Mouse (Mus musculus) midbrain, embryonic 16.5 days (tissue): ENCODE measurements at regions not wholly inside any gene's neighbourhood (a gene's known extent, or its start where the extent isn't known, plus 50 kb on each side); places are given as distances from the start of the nearest gene placed in this dataset.

Source experiments
- ATAC-seq: fragments of 200-750 bp; cut with Nextera tagmentation; 2 replicates; pipeline ENCODE4 v1.8.0; 2017; ENCODE audit warnings: moderate TSS enrichment
- H3K27ac ChIP-seq: fragments of 300-500 bp; sonication (generic); 2 replicates; pipeline ENCODE4 v1.5.1; 2014; ENCODE audit warnings: mild to moderate bottlenecking, low read length, mixed read lengths
- H3K27me3 ChIP-seq: fragments of 300-500 bp; sonication (generic); 2 replicates; pipeline ENCODE4 v1.6.1; 2014; ENCODE audit warnings: low read depth, low read length, mixed read lengths; ENCODE audit not compliant: control insufficient read depth, insufficient read depth
- H3K36me3 ChIP-seq: fragments of 300-500 bp; sonication (generic); 2 replicates; pipeline ENCODE4 v1.6.1; 2014; ENCODE audit warnings: mild to moderate bottlenecking, low read length, moderate library complexity, mixed read lengths; ENCODE audit not compliant: control insufficient read depth, insufficient read depth
- H3K4me1 ChIP-seq: fragments of 300-500 bp; sonication (generic); 2 replicates; pipeline ENCODE4 v1.6.1; 2014; ENCODE audit warnings: mild to moderate bottlenecking, low read length, mixed read lengths; ENCODE audit not compliant: control insufficient read depth, insufficient read depth
- H3K4me2 ChIP-seq: fragments of 300-500 bp; sonication (generic); 2 replicates; pipeline ENCODE4 v1.6.1; 2014; ENCODE audit warnings: mild to moderate bottlenecking, low read length, mixed read lengths
- H3K4me3 ChIP-seq: fragments of 300-500 bp; sonication (generic); 2 replicates; pipeline ENCODE4 v1.5.1; 2014; ENCODE audit warnings: low read depth, mild to moderate bottlenecking, low read length, moderate library complexity, mixed read lengths
- H3K9ac ChIP-seq: fragments of 300-500 bp; sonication (generic); 2 replicates; pipeline ENCODE4 v1.6.1; 2014; ENCODE audit warnings: low read depth, low read length, mixed read lengths
- H3K9me3 ChIP-seq: fragments of 300-500 bp; sonication (generic); replicated peaks from 2 replicates; pipeline ENCODE4 v1.6.1; 2014; ENCODE audit warnings: mild to moderate bottlenecking, low read length, mixed read lengths; ENCODE audit not compliant: control insufficient read depth, poor library complexity, severe bottlenecking
- WGBS: fragments of 180-500 bp; shearing (Covaris S2); extraction: QIAGEN DNeasy Blood & Tissue Kit; methylation state at CpG from one replicate; pipeline ENCODE4 v1.1.7; 2014; 5-methylcytosine and 5-hydroxymethylcytosine counted together

- no peak for ATAC-seq
- Histone ChIP-seq H3K4me2 (no peak overlapping the region), H3K27me3 (no peaks in the 10 kb centered on the region), H3K9me3 (no peaks in the 10 kb centered on the region), H3K4me1 (no peaks in the 10 kb centered on the region), H3K27ac (no peak overlapping the region), H3K36me3 (no peaks in the 10 kb centered on the region), H3K9ac (no peak overlapping the region), H3K4me3 (no peak overlapping the region)
- WGBS: 86% methylated on average over 10 of the region's 10 CpGs
Measured at GRCm38 (mm10) chr5:119592891-119593290, 77.6 kb upstream of the Tbx3 start.

- H3K4me1 ChIP-seq: no peaks in the 10 kb centered on the region
- no peak for ATAC-seq
- no peak overlapping the region for H3K27ac ChIP-seq
- H3K4me2 ChIP-seq: no peak overlapping the region
- H3K9ac ChIP-seq: no peak overlapping the region
- WGBS: 89% methylated on average over 8 of the region's 8 CpGs
- no peaks in the 10 kb centered on the region for H3K36me3 ChIP-seq
- H3K4me3 ChIP-seq: no peak overlapping the region
- H3K27me3 ChIP-seq: no peaks in the 10 kb centered on the region
- no peaks in the 10 kb centered on the region for H3K9me3 ChIP-seq
Measured at GRCm38 (mm10) chr5:119594541-119594940, 75.9 kb upstream of the Tbx3 start.

GRCm38 (mm10) chr5:119596295-119596993 is 74.0 kb upstream of the Tbx3 start:
- 91% methylated on average over 19 of the region's 19 CpGs for WGBS
- no peaks in the 10 kb centered on the region for H3K36me3 ChIP-seq
- H3K4me1 ChIP-seq: no peaks in the 10 kb centered on the region
- no peak overlapping the region for H3K9ac ChIP-seq
- no peak for ATAC-seq
- no peak overlapping the region for H3K4me2 ChIP-seq
- H3K4me3 ChIP-seq: no peak overlapping the region
- no peaks in the 10 kb centered on the region for H3K27me3 ChIP-seq
- no peaks in the 10 kb centered on the region for H3K9me3 ChIP-seq
- no peak overlapping the region for H3K27ac ChIP-seq

DNA sequence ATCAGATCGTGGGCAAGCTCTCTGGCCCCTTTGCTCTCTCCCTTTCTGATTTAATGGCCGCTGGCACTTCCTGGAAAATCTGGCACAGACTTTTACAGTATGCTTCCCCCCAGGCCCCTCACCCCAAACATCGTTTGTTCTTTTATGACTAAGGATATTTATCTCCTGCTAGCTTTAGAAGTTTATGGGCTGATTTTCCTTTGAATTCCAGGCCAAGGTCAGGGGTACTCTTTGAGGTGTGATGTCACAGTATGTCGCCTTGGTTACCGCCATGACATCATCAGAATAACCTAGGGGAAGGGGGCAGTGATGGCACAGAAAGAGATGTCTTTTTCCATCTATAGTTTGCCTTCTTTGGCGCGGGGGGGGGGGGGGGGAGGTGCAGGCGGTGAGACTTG is 73.5 kb upstream of the Tbx3 start:
- 85% methylated on average over 8 of the region's 8 CpGs for WGBS

DNA sequence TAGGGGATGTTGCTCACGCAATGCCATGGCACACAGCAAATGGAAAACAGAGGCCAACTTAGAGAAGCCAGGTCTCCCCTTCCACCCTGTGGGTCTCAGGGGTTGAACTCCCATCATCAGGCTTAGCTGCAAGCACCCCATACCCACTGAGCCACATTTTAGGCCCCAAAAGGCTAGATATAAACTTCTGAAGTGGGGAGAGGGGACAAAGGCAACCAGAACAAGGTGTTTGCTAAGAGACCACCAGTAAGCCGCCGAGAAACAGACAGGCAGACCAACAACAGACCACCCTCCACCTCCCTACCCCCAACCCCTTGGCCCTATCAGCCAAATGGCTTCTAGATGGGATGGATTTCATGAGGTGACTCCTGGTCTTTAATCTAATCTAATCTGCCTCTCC is 72.9 kb upstream of the Tbx3 start:
- Histone ChIP-seq H3K27ac (no peak overlapping the region), H3K4me3 (no peak overlapping the region), H3K36me3 (no peaks in the 10 kb centered on the region), H3K9ac (no peak overlapping the region), H3K9me3 (no peaks in the 10 kb centered on the region), H3K4me2 (no peak overlapping the region), H3K4me1 (no peaks in the 10 kb centered on the region), H3K27me3 (no peaks in the 10 kb centered on the region)
- ATAC-seq: no peak
- 93% methylated on average over 3 of the region's 3 CpGs for WGBS

More for the DNA sequence above, 73.5 kb upstream of the Tbx3 start:
- H3K9me3 ChIP-seq: no peaks in the 10 kb centered on the region
- no peaks in the 10 kb centered on the region for H3K27me3 ChIP-seq
- no peak for ATAC-seq
- no peak overlapping the region for H3K9ac ChIP-seq
- no peaks in the 10 kb centered on the region for H3K36me3 ChIP-seq
- H3K4me3 ChIP-seq: no peak overlapping the region
- H3K4me2 ChIP-seq: no peak overlapping the region
- H3K4me1 ChIP-seq: no peaks in the 10 kb centered on the region
- no peak overlapping the region for H3K27ac ChIP-seq

DNA sequence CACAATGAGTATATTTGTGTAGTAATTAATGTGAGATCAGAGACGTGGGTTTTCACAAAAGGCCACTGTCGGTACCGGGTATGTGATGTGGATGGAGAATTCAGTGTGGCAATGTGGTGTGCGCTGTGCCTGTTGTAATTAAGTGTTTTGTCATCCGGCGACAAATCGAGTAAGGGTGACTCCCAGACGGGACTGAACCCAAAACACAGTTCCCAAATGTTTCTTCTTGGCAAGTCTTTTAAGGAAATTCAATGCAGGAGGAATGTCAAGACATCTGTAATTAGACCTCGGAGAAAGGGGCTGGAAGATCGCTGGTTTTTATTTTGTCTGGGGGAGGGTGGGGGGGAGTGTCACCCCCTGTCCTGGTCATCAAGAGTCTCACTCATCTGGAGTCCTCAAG is 72.3 kb upstream of the Tbx3 start:
- H3K9me3 ChIP-seq: no peaks in the 10 kb centered on the region
- H3K9ac ChIP-seq: no peak overlapping the region
- no peaks in the 10 kb centered on the region for H3K27me3 ChIP-seq
- no peaks in the 10 kb centered on the region for H3K4me1 ChIP-seq
- H3K36me3 ChIP-seq: no peaks in the 10 kb centered on the region
- no peak overlapping the region for H3K27ac ChIP-seq
- H3K4me3 ChIP-seq: no peak overlapping the region
- ATAC-seq: no peak
- 81% methylated on average over 10 of the region's 10 CpGs for WGBS
- H3K4me2 ChIP-seq: no peak overlapping the region

GRCm38 (mm10) chr5:119601390-119601789 is 69.1 kb upstream of the Tbx3 start:
- no peak overlapping the region for H3K4me3 ChIP-seq
- 95% methylated on average over 5 of the region's 5 CpGs for WGBS
- no peak overlapping the region for H3K9ac ChIP-seq
- H3K4me1 ChIP-seq: no peaks in the 10 kb centered on the region
- no peaks in the 10 kb centered on the region for H3K27me3 ChIP-seq
- no peak overlapping the region for H3K4me2 ChIP-seq
- H3K9me3 ChIP-seq: no peaks in the 10 kb centered on the region
- no peaks in the 10 kb centered on the region for H3K36me3 ChIP-seq
- no peak for ATAC-seq
- no peak overlapping the region for H3K27ac ChIP-seq

GRCm38 (mm10) chr5:119602001-119602400 is 68.5 kb upstream of the Tbx3 start:
- no peaks in the 10 kb centered on the region for H3K9me3 ChIP-seq
- no peaks in the 10 kb centered on the region for H3K27me3 ChIP-seq
- WGBS: 90% methylated on average over 16 of the region's 16 CpGs
- H3K4me1 ChIP-seq: no peaks in the 10 kb centered on the region
- no peaks in the 10 kb centered on the region for H3K36me3 ChIP-seq
- no peak overlapping the region for H3K9ac ChIP-seq
- H3K27ac ChIP-seq: no peak overlapping the region
- no peak overlapping the region for H3K4me2 ChIP-seq
- no peak overlapping the region for H3K4me3 ChIP-seq
- no peak for ATAC-seq

GRCm38 (mm10) chr5:119605444-119605843 is 65.0 kb upstream of the Tbx3 start:
- Histone ChIP-seq H3K27me3 (no peaks in the 10 kb centered on the region), H3K4me1 (no peaks in the 10 kb centered on the region), H3K9me3 (no peaks in the 10 kb centered on the region), H3K9ac (no peak overlapping the region), H3K4me3 (no peak overlapping the region), H3K36me3 (no peaks in the 10 kb centered on the region), H3K4me2 (no peak overlapping the region), H3K27ac (no peak overlapping the region)
- ATAC-seq: no peak
- WGBS: 51% methylated on average over 7 of the region's 7 CpGs
